Mouse (Mus musculus): ENCODE measurements around the gene RPS10-NUDT3. TPM values are rescaled to one million over a fixed set of nuclear protein-coding genes. Genes with fewer than 3 reads are reported as not detected.

RPS10-NUDT3 gene
- polyA plus RNA-seq, 1 experiment, result not detected

DNA sequence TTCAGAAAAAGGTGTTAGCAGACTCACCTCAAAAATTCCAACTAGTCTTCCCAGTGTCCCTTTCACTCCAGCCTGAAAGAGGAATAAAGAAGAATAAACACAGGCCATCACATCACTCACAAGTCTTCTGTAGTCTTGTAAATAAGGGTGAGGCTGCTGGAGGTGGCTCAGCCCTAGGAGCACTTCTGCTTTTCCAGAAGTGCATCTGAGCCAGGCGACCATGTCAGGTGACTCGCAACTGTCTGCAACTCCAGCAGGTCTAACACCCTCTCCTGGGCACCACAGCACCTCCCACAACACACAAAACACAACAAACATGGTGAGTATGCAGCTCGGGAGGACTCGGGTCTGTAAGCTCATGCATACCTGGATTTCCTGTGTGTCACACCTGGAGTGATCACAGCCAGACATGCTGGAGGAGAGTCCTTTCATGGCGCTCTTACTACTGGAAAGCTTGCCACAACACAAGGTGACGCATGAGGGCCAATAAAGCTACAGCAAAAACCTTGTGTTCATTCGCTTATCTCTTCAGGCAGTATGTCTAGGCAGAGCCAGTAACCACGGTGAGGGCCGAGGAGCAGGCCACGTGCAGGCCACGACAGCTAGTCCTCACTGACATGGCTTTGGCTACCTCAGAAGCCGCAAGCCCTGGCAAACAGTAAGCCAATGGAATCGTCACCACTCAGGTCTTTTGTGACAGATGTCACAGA lies 51.7 kb downstream of the RPS10-NUDT3 start:
- no peak overlapping the region for H3K4me3 ChIP-seq (replicated peaks; ENCODE audit: control insufficient read depth, low read depth, low read length)
- 49% methylated on average over 13 of the region's 13 CpGs for WGBS
- H3K27ac ChIP-seq (ENCODE audit: control insufficient read depth, insufficient read depth, low read depth, low read length, poor library complexity), result no peak overlapping the region
- no peak for TF ChIP-seq POLR2A (IDR thresholded peaks at IDR 0.05; ENCODE audit: borderline replicate concordance, control insufficient read depth, low read depth, low read length)
- TF ChIP-seq CTCF (IDR thresholded peaks at IDR 0.05; ENCODE audit: control insufficient read depth, insufficient read depth, low read length), result no peak
- peaks cover 4% of the 10 kb centered on the region for H3K4me1 ChIP-seq (ENCODE audit: control insufficient read depth, insufficient read depth, low read length)

DNA sequence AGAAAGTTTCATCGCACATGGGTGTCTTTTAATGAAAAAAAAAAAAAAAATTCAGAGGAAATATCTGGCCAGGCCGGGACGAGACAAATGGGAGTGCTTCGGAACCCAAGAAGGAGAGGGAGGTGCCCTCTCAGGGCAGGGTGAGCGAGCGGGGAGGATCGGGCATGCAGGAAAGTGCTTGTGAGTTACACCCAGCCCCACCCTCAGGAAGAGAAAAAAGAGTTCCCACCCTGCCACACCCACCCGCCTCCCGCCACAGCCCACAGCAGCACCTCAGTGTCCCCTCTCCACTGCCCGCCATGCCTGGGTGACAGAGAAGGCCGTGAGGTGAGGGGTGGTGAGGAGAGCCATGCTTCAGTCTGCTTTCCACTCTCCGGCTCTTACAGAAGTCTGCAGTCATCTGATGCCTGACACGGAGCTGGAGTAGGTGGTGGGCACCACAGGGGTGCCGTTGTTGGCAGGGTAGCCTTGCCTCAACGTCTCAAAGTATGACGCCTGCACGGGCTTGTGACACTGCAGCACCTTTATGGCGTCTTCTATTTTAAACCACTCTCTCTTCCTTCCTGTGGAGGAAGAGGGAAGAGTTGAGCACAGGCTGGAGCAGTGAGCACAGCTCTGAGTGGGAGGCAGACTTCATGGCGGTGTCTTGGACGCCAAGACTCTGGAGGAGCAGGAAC lies 54.5 kb downstream of the RPS10-NUDT3 start:
- Histone ChIP-seq H3K4me3 (replicated peaks; ENCODE audit: control insufficient read depth, low read depth, low read length) (no peak overlapping the region), H3K4me1 (ENCODE audit: control insufficient read depth, insufficient read depth, low read length) (peaks cover 2% of the 10 kb centered on the region), H3K27ac (ENCODE audit: control insufficient read depth, insufficient read depth, low read depth, low read length, poor library complexity) (no peak overlapping the region)
- 66% methylated on average over 20 of the region's 20 CpGs for WGBS
- TF ChIP-seq CTCF (IDR thresholded peaks at IDR 0.05; ENCODE audit: control insufficient read depth, insufficient read depth, low read length), result no peak
- TF ChIP-seq POLR2A (IDR thresholded peaks at IDR 0.05; ENCODE audit: borderline replicate concordance, control insufficient read depth, low read depth, low read length), result no peak

DNA sequence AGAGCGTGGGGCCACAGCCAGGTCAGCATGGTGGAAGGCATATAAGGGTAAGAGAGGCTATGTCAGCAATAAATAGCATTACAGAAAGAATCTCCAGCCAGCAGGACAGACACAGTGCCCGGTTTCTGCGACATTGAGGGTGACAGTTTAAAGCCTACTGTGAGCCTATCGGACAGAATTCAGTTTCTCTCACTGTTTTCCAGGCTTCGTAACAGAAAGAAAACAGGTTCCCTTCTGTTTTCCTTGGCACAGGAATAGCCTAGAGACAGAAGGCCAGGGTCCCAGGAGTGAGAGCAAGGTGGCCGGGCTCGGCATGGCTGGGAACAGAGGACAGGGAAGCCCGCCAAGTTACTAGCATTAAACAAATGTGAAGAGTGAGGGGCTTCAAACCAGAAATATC lies 55.2 kb downstream of the RPS10-NUDT3 start:
- TF ChIP-seq POLR2A (IDR thresholded peaks at IDR 0.05; ENCODE audit: borderline replicate concordance, control insufficient read depth, low read depth, low read length), result no peak
- TF ChIP-seq CTCF (IDR thresholded peaks at IDR 0.05; ENCODE audit: control insufficient read depth, insufficient read depth, low read length), result no peak
- Histone ChIP-seq H3K4me1 (ENCODE audit: control insufficient read depth, insufficient read depth, low read length) (peaks cover 2% of the 10 kb centered on the region), H3K27ac (ENCODE audit: control insufficient read depth, insufficient read depth, low read depth, low read length, poor library complexity) (no peak overlapping the region), H3K4me3 (replicated peaks; ENCODE audit: control insufficient read depth, low read depth, low read length) (no peak overlapping the region)
- 89% methylated on average over 8 of the region's 8 CpGs for WGBS

GRCm38 (mm10) chr17:27578487-27578886 lies 56.5 kb downstream of the RPS10-NUDT3 start:
- no peak overlapping the region for H3K27ac ChIP-seq (ENCODE audit: control insufficient read depth, insufficient read depth, low read depth, low read length, poor library complexity)
- no peak for TF ChIP-seq CTCF (IDR thresholded peaks at IDR 0.05; ENCODE audit: control insufficient read depth, insufficient read depth, low read length)
- no peak for TF ChIP-seq POLR2A (IDR thresholded peaks at IDR 0.05; ENCODE audit: borderline replicate concordance, control insufficient read depth, low read depth, low read length)
- peaks cover 2% of the 10 kb centered on the region for H3K4me1 ChIP-seq (ENCODE audit: control insufficient read depth, insufficient read depth, low read length)
- H3K4me3 ChIP-seq (replicated peaks; ENCODE audit: control insufficient read depth, low read depth, low read length), result no peak overlapping the region
- WGBS, result 91% methylated on average over 10 of the region's 10 CpGs

GRCm38 (mm10) chr17:27577468-27577867 lies 57.6 kb downstream of the RPS10-NUDT3 start:
- no peak overlapping the region for H3K4me3 ChIP-seq (replicated peaks; ENCODE audit: control insufficient read depth, low read depth, low read length)
- TF ChIP-seq CTCF (IDR thresholded peaks at IDR 0.05; ENCODE audit: control insufficient read depth, insufficient read depth, low read length) (peak; percentile 35; the same call in 1 of the 2 replicates), POLR2A (IDR thresholded peaks at IDR 0.05; ENCODE audit: borderline replicate concordance, control insufficient read depth, low read depth, low read length) (no peak)
- no peak overlapping the region for H3K27ac ChIP-seq (ENCODE audit: control insufficient read depth, insufficient read depth, low read depth, low read length, poor library complexity)
- 74% methylated on average over 6 of the region's 6 CpGs for WGBS
- H3K4me1 ChIP-seq (ENCODE audit: control insufficient read depth, insufficient read depth, low read length), result no peaks in the 10 kb centered on the region

- TF ChIP-seq CTCF (IDR thresholded peaks at IDR 0.05; ENCODE audit: control insufficient read depth, insufficient read depth, low read length), result no peak
- TF ChIP-seq POLR2A (IDR thresholded peaks at IDR 0.05; ENCODE audit: borderline replicate concordance, control insufficient read depth, low read depth, low read length), result no peak
- WGBS, result 60% methylated on average over 7 of the region's 7 CpGs
- Histone ChIP-seq H3K4me3 (replicated peaks; ENCODE audit: control insufficient read depth, low read depth, low read length) (no peak overlapping the region), H3K27ac (ENCODE audit: control insufficient read depth, insufficient read depth, low read depth, low read length, poor library complexity) (no peak overlapping the region), H3K4me1 (ENCODE audit: control insufficient read depth, insufficient read depth, low read length) (no peaks in the 10 kb centered on the region)
Observed at GRCm38 (mm10) chr17:27576056-27576455, 59.0 kb downstream of the RPS10-NUDT3 start.

DNA sequence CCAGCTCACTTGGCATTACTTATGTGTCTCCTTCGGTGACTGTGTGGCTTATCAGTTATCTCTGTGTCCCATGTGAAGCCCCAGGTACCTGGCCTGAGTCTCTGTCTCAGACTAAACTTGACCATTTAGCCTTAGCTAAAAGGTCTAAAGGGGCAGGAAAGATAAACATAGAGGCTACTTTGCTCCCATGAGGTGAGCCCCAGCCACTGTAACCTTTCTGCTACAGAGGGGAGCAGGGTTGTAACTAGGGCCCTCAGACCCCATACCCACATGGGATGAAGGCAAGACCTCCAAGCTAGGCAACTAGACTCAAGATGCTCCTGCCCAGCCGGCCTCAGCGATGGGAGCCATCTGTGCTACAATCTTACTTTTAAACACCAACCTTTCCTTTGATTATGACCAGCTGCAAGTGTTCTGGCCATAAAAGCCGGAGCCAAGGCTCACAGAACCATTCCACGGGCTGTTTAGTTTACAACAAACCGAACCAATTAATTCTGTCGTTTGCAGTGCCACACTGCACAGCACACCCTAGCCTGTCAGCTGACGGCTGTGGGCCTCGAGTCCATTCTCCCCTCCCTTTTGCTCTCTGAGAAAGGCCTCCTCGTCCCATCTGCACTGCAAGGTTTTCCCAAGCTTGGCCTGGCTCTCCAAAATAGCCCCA lies 59.8 kb downstream of the RPS10-NUDT3 start:
- no peak overlapping the region for H3K27ac ChIP-seq (ENCODE audit: control insufficient read depth, insufficient read depth, low read depth, low read length, poor library complexity)
- TF ChIP-seq CTCF (IDR thresholded peaks at IDR 0.05; ENCODE audit: control insufficient read depth, insufficient read depth, low read length) (no peak), POLR2A (IDR thresholded peaks at IDR 0.05; ENCODE audit: borderline replicate concordance, control insufficient read depth, low read depth, low read length) (no peak)
- H3K4me3 ChIP-seq (replicated peaks; ENCODE audit: control insufficient read depth, low read depth, low read length), result no peak overlapping the region
- no peaks in the 10 kb centered on the region for H3K4me1 ChIP-seq (ENCODE audit: control insufficient read depth, insufficient read depth, low read length)
- 77% methylated on average over 10 of the region's 10 CpGs for WGBS

DNA sequence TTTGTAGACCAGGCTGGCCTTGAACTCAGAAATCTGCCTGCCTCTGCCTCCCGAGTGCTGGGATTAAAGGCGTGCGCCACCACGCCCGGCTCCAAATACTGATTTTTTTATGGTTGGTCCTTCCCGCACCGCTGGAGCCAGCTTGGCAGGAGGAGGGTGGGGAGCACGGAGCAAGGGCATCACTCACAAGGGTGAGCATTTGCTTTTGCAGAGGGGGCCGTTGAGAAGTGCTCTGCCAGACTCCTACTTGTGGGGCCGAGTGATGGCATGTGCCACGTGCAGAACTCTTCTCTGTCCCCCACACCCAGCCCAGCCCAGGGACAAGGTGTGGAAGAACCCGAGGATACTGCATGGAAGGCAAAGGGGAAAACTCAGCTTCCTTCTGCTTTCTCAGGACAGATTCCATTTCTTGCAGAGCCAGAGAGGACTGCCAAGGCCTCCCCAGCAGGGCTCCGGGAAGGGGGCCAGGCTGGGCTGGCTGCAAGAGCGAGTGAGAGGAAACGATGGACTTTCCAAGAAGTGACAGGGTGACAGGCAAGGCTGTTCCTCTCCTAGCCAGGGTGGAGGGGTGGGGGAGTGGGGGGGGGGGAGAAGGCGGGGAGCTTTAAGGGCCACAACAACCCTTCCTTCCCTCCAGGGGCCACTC lies 60.4 kb downstream of the RPS10-NUDT3 start:
- TF ChIP-seq POLR2A (IDR thresholded peaks at IDR 0.05; ENCODE audit: borderline replicate concordance, control insufficient read depth, low read depth, low read length), result no peak
- no peak for TF ChIP-seq CTCF (IDR thresholded peaks at IDR 0.05; ENCODE audit: control insufficient read depth, insufficient read depth, low read length)
- Histone ChIP-seq H3K4me3 (replicated peaks; ENCODE audit: control insufficient read depth, low read depth, low read length) (no peak overlapping the region), H3K27ac (ENCODE audit: control insufficient read depth, insufficient read depth, low read depth, low read length, poor library complexity) (no peak overlapping the region), H3K4me1 (ENCODE audit: control insufficient read depth, insufficient read depth, low read length) (no peaks in the 10 kb centered on the region; the same call in 1 of the 2 replicates)
- WGBS, result 58% methylated on average over 16 of the region's 16 CpGs
